Comparison of ENCODE assay signal across 8 mouse cellular contexts in the genomic region with DNA sequence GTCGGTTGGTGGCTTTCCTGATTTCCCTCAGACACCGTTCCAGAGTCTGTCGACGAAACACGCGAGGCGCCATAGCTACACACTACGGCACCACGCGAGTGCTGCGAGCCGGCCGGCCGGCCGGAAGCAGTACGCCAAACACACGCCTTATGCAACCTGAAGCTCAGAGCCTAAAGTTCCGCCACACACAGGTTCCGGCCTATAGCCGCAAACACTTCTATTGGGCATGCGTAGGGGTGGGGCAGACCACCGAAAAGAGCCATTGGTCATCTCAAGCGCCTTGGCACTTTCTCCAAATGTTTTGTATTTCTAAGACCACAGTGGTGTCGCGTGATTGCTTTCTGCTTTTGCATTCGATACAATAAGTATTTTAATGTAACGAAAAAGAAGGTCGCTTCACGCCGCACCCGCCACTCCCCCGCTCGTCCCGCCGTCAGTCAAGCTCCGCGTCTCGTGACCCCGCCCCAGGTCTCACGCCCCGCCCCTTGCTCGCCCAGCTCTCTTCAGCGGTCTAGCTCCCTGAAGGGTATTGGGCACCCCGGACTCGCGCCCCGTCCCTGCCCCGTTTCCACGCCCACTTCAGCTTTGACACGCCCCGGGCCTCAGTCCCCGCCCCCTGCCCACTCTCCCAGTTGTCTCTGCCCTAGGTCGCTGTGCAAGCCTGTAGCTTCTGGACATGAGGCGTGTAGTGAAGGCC. TPM values are rescaled to one million over a fixed set of nuclear protein-coding genes. Genes with fewer than 3 reads are reported as not detected.
DNase-seq lines count a peak whose midpoint lies in the region; ATAC-seq lines count a peak whose summit lies in the region.

Mphosph10 (minus strand) TSS at position 147 of the 697 bp plus-strand sequence.
Mcee (plus strand) TSS at position 486 of the 697 bp plus-strand sequence.

- DNase-seq in adipocyte (ENCODE audit: low spot score), result peak; percentile 95
- peak; percentile 94 for DNase-seq in embryo, embryonic 10 days (ENCODE audit: low spot score)
- DNase-seq in gastrocnemius, postnatal 10 days, result peak; percentile 97
- peak; percentile 97 for DNase-seq in induced T-regulatory cell, adult 2 months (ENCODE audit: low read depth)
- peak; percentile 84 to 94 for DNase-seq in left cerebral cortex, adult 9 months (ENCODE audit: low spot score in 2 of 2)
- peak; percentile 92 for DNase-seq in right cerebral cortex, postnatal 14 days
- DNase-seq in urinary bladder, postnatal 36 days (ENCODE audit: low spot score in 2 of 2), result peak; percentile 99

- ATAC-seq in megakaryocyte progenitor cell, adult 5-6 weeks (replicated peaks; ENCODE audit: poor library complexity), result peak; percentile 90

RNA-seq across cellular contexts. Expression of gene Mphosph10, which starts in this region (rescaled TPM):
- total RNA-seq in gastrocnemius, postnatal 10 days (2021), result 10 to 100 TPM; 15.4 to 17.1 TPM
- total RNA-seq in megakaryocyte progenitor cell, adult 5-6 weeks (2015), result 99.9 and 108 TPM in 2 replicates
- total RNA-seq in megakaryocyte progenitor cell, adult 5-6 weeks (2017), result 130 and 173 TPM in 2 replicates

RNA-seq across cellular contexts. Expression of gene Mcee, which starts in this region (rescaled TPM):
- total RNA-seq in gastrocnemius, postnatal 10 days (2021), result 10 to 100 TPM; 62.1 to 68.9 TPM
- 98.9 and 122 TPM in 2 replicates for total RNA-seq in megakaryocyte progenitor cell, adult 5-6 weeks (2015)
- 145 and 155 TPM in 2 replicates for total RNA-seq in megakaryocyte progenitor cell, adult 5-6 weeks (2017)

Comparison
In these comparisons a context has a peak if more than half of its experiments do, and no peak if none do; other contexts are left out.
1. Peak in every context shown above with its lines: DNase-seq and ATAC-seq.
2. RNA of gene Mphosph10 (total RNA-seq): 99.9 to 173 TPM in megakaryocyte progenitor cell, adult 5-6 weeks; 15.4 to 17.1 TPM in gastrocnemius, postnatal 10 days; every median in the first group is over 4 times any median in the second.